Mouse (Mus musculus) embryonic fibroblast, embryonic 13.5 days (primary cell): ENCODE results near the gene Adig. TPM values are rescaled to one million over a fixed set of nuclear protein-coding genes. Genes with fewer than 3 reads are reported as not detected.

Source experiments
- H3K27ac ChIP-seq: 2 replicates; pipeline ENCODE4 v1.5.1; 2012; ENCODE audit warnings: low read length, control low read depth, inconsistent platforms; ENCODE audit not compliant: insufficient read depth
- H3K4me1 ChIP-seq: 2 replicates; pipeline ENCODE4 v1.6.1; 2011; ENCODE audit warnings: low read length; ENCODE audit not compliant: control insufficient read depth, insufficient read depth
- H3K4me3 ChIP-seq: 2 replicates; pipeline ENCODE4 v1.5.1; 2011; ENCODE audit warnings: mild to moderate bottlenecking, control low read depth, low read length; ENCODE audit not compliant: insufficient read depth
- CTCF ChIP-seq: IDR thresholded peaks from 2 replicates; pipeline ENCODE4 v1.5.1; 2011; ENCODE audit warnings: mild to moderate bottlenecking, control low read depth, low read length, moderate library complexity, borderline replicate concordance; ENCODE audit not compliant: insufficient read depth
- POLR2A ChIP-seq: IDR thresholded peaks from 2 replicates; pipeline ENCODE4 v1.6.1; 2011; ENCODE audit warnings: low read depth, mild to moderate bottlenecking, control low read depth, low read length, moderate library complexity
- polyA plus RNA-seq: library from polyadenylated mRNA; stranded (reverse); fragments of >200 nt; gene quantifications from 2 replicates; pipeline ENCODE4 v1.2.4, GENCODE M21; 2011; ENCODE audit warnings: low read depth; ENCODE audit not compliant: missing spikeins, insufficient read length

Gene Adig
- polyA plus RNA-seq = not detected in 2 replicates

- TF ChIP-seq CTCF (no peak), POLR2A (no peak)
- Histone ChIP-seq H3K27ac (no peak within 1 kb of the TSS), H3K4me1 (no peaks in the 10 kb centered on the region), H3K4me3 (no peak within 1 kb of the TSS)
These were observed at the start of gene Adig for GRCm38 (mm10) chr2:158501836-158502812. Adig (plus strand) TSS chr2:158502612.

DNA sequence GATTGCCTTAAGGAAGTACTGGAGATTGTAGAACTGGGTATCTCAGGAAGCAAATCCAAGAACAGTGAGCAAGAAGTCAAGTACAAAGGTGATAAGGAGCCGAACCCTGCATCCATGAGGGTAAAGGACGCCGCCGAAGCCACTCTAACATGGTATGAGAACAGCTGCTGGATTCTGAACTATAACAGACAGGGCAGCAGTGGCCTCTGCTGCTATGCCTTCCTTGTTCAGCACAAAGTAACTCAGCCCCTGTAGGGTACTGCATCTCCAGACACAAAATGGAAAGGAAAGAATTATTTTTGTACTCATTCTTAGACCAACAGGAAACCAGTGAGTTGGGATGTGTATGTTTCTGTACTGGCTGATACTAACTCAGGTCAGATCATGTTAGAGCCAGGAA lies 46.0 kb upstream of the Adig start:
- TF ChIP-seq CTCF (no peak), POLR2A (no peak)
- Histone ChIP-seq H3K4me1 (no peaks in the 10 kb centered on the region), H3K27ac (no peak overlapping the region), H3K4me3 (no peak overlapping the region)

- Histone ChIP-seq H3K27ac (no peak overlapping the region), H3K4me3 (no peak overlapping the region), H3K4me1 (no peaks in the 10 kb centered on the region)
- TF ChIP-seq POLR2A (no peak), CTCF (no peak)
These were observed 44.8 kb upstream of the Adig start for GRCm38 (mm10) chr2:158457610-158458009.

DNA sequence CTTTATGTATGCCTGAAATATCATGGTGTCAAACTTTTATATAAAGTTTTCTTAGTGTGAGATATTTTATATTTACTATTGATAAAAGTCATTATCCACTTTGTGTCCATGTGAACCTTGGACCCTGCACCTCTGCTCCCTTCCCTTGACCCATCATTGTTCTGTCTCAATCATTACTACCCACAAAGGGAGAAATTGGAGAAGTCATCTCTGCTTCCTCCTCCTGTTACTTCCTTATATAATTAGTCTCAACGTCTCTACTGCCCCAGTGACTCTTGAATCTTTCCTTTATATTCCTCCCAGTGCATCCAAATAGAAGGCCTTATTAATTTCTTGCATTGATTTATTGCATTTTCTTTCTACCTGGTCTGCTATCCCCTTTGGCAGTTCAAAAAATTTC lies 40.0 kb upstream of the Adig start:
- no peak overlapping the region for H3K27ac ChIP-seq
- no peaks in the 10 kb centered on the region for H3K4me1 ChIP-seq
- TF ChIP-seq POLR2A (no peak), CTCF (no peak)
- H3K4me3 ChIP-seq = no peak overlapping the region

- Histone ChIP-seq H3K27ac (no peak overlapping the region), H3K4me1 (no peaks in the 10 kb centered on the region), H3K4me3 (no peak overlapping the region)
- TF ChIP-seq CTCF (no peak), POLR2A (no peak)
These were observed 28.3 kb upstream of the Adig start for GRCm38 (mm10) chr2:158474159-158474558.

GRCm38 (mm10) chr2:158477640-158478039 lies 24.8 kb upstream of the Adig start:
- Histone ChIP-seq H3K4me3 (no peak overlapping the region), H3K4me1 (no peaks in the 10 kb centered on the region), H3K27ac (no peak overlapping the region)
- no peak for TF ChIP-seq POLR2A
- TF ChIP-seq CTCF = no peak

GRCm38 (mm10) chr2:158498457-158498856 lies 4.0 kb upstream of the Adig start:
- H3K4me1 ChIP-seq = no peaks in the 10 kb centered on the region
- TF ChIP-seq CTCF = no peak
- H3K4me3 ChIP-seq = no peak overlapping the region
- no peak overlapping the region for H3K27ac ChIP-seq

- TF ChIP-seq POLR2A = no peak
- TF ChIP-seq CTCF = no peak
- Histone ChIP-seq H3K4me1 (no peaks in the 10 kb centered on the region), H3K27ac (no peak overlapping the region), H3K4me3 (no peak overlapping the region)
These were observed 814 bp downstream of the Adig start for GRCm38 (mm10) chr2:158503226-158503625.

DNA sequence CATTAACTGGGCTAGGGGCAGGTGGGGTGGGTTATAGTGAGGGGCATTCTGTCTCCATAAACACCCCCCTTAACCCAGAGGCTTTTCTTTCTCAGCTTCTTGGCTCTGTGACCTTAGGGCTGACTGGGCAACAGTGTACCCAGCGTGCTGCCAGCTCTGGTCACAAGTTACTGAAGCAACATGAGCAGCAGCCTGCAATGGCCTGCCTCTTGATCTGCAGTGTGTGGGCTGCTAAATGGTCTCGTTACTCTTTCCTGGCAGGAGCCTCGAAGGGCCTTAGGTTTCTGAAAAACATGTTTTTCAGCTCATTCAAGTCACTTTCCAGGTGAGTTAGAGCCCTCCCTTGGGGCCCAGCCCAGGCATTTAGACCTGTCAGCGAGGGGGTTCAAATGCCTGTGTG lies 1.3 kb downstream of the Adig start:
- Histone ChIP-seq H3K4me3 (no peak overlapping the region), H3K27ac (no peak overlapping the region), H3K4me1 (no peaks in the 10 kb centered on the region)
- no peak for TF ChIP-seq CTCF
- no peak for TF ChIP-seq POLR2A

- H3K4me3 ChIP-seq = no peak overlapping the region
- peaks cover 7% of the 10 kb centered on the region for H3K4me1 ChIP-seq
- TF ChIP-seq POLR2A (no peak), CTCF (no peak)
- H3K27ac ChIP-seq = no peak overlapping the region
These were observed 4.1 kb downstream of the Adig start for GRCm38 (mm10) chr2:158506475-158506874.

DNA sequence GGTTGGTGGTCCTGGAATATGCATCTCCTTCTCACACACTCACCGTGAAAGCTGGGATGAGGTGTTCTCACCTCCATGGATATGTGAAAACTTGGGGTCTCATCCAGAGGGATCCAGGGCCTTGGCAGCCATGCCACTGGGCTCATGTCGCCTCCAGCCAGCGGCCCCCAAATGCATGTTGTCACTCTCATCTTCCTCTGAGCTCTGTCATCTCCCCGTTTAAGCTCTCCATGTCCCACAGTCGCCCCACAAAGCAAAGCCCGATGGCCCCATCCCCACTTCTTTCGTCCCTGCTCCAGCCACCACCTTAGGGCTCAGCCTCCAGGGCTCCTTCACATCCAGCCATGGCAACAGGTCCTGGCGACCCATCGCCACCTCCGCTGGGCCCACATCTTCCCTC lies 4.6 kb downstream of the Adig start:
- TF ChIP-seq CTCF (no peak), POLR2A (no peak)
- H3K4me1 ChIP-seq = peaks cover 7% of the 10 kb centered on the region
- no peak overlapping the region for H3K4me3 ChIP-seq
- H3K27ac ChIP-seq = no peak overlapping the region
